Mouse (Mus musculus): ENCODE data around the gene Slc1a4.

DNA sequence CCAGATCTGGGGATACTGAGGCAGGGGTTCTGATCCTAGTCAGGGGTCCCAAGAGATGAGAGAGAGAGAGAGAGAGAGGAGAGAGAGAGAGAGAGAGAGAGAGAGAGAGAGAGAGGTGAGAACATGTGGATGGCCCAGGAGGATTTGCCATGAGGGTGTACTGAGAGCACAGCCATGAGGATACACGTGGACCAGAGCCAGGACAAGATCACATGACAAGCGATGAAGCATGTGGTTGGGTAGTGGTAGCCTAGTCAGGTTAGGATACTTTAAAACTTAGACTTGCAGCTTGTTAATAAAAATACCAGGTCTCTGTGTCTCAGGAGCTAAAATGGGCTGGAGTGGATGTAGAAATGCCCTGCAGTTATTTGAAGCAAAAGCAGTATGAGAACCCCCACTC lies 56.5 kb downstream of the Slc1a4 start:
- TF ChIP-seq GATA1 (IDR thresholded peaks at IDR 0.05; ENCODE audit: borderline replicate concordance, low read length) = no peak
- no peak for TF ChIP-seq FLI1 (IDR thresholded peaks at IDR 0.05; ENCODE audit: low read length)

Measured in megakaryocyte, embryonic 14.5 days (primary cell).